ENCODE assay signal across 8 mouse cellular contexts in the genomic region with DNA sequence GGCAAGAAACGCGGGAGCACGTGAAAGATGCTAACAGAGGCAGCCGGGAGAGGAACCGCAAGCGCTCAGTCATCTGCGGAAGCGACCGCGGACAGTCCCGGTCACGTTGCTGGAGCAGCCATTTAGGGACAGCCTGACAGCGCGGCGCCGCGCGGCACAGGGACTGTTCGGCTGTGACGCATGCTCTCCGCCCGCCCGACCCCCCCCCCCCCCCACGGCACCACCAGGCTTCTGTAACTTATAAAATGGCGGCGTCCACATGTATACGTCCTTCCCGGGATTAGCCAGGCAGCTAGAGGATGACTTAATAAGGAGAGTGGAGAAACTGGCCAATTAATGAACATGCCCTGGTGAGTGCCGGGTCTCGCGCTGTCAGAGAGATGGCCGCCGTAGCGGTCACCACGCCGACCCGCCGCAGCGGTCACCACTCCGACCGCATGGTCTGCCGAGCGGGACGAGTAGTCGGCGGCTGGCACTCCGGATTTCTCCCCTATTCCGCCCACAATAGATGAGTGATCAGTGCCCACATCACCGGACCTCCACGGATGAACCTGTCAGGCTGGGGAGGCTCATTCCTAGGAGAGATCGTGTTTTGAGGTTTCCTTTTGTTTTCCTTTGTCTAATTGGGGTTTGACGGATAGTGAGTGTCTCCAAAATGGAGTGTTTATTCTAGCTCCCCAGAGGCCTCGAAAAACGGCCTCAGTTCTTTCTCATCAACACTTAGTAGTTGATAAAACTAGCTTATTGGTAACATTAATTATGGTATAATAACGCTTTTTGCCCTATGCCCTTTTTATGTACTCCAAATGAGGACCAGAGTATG.
DNase-seq lines count a peak whose midpoint lies in the region; ATAC-seq and TF ChIP-seq lines count a peak whose summit lies in the region.

No protein-coding gene starts in this region.

- H3K27ac ChIP-seq in hindbrain, embryonic 15.5 days (replicated peaks), result peak overlapping the region; percentile 96
- H3K27ac ChIP-seq in left cerebral cortex, adult 2 months, result peak overlapping the region; percentile 89
- H3K27ac ChIP-seq in macrophage, result peak overlapping the region; percentile 77

- peak; percentile 93 for ATAC-seq in activated CD4-positive, CD25-positive, alpha-beta regulatory T cell, adult 4 months
- peak; percentile 98 for ATAC-seq in hindbrain, embryonic 15.5 days (ENCODE audit: low FRiP score, low read depth)

- intact Hi-C loops in left cerebral cortex, adult 2 months (cut with DNase I), result loop anchor here (1.0 to 2.0 kb wide), 3 partner anchors 37 to 123 kb away; no protein-coding TSS in a partner anchor

- H3K79me2 ChIP-seq in macrophage (ENCODE audit: inconsistent target), result peaks cover 44% of the 10 kb centered on the region; the same call in 1 of the 2 replicates

- under 1% methylated on average over 50 of the region's 55 CpGs for WGBS in hindbrain, embryonic 15.5 days
- 0% methylated on average over 30 of the region's 55 CpGs for WGBS in macrophage (ENCODE audit: missing documents)

- peak overlapping the region; percentile 58 for H3K4me3 ChIP-seq in hindbrain, embryonic 15.5 days
- peak overlapping the region; percentile 75 for H3K4me3 ChIP-seq in left cerebral cortex, adult 2 months
- H3K4me3 ChIP-seq in macrophage (ENCODE audit: inconsistent target), result peak overlapping the region; percentile 60

- peak overlapping the region; percentile 57 for H3K4me2 ChIP-seq in hindbrain, embryonic 15.5 days

- H3K4me1 ChIP-seq in hindbrain, embryonic 15.5 days (replicated peaks), result peaks cover 19% of the 10 kb centered on the region

- H3K36me3 ChIP-seq in hindbrain, embryonic 15.5 days, result no peaks in the 10 kb centered on the region
- peaks cover 3% of the 10 kb centered on the region; the same call in 1 of the 2 replicates for H3K36me3 ChIP-seq in macrophage (ENCODE audit: inconsistent target)

- TF ChIP-seq CTCF in left cerebral cortex, adult 2 months (IDR thresholded peaks at IDR 0.05), result no peak

- DNase-seq in cerebellum, postnatal 4 days (ENCODE audit: low spot score in 2 of 2), result peak; percentile 20 to 79
- peak; percentile 40 for DNase-seq in gastrocnemius, adult 18-20 months (ENCODE audit: low spot score)
- peak; percentile 64 to 72 for DNase-seq in left cerebral cortex, adult 2 months (ENCODE audit: extremely low spot score in 1 of 2, low spot score in 2 of 2)
- DNase-seq in retina, postnatal 1 day, result peak; percentile 94
- DNase-seq in thymus, postnatal 36 days, result peak; percentile 55 to 78

- peak overlapping the region; percentile 72 for H3K9ac ChIP-seq in hindbrain, embryonic 15.5 days

- no peaks in the 10 kb centered on the region for H3K27me3 ChIP-seq in hindbrain, embryonic 15.5 days

- H3K9me3 ChIP-seq in hindbrain, embryonic 15.5 days, result no peaks in the 10 kb centered on the region

Comparison
In these comparisons a context has a peak if more than half of its experiments do, and no peak if none do; other contexts are left out.
1. Peak in every context shown above with its lines: DNase-seq, ATAC-seq, H3K4me3 ChIP-seq and H3K27ac ChIP-seq.
2. DNase-seq: peak in every context shown above with its lines; median percentile 94 in retina, postnatal 1 day; 68 in left cerebral cortex, adult 2 months; 66 in thymus, postnatal 36 days; 50 in cerebellum, postnatal 4 days; 40 in gastrocnemius, adult 18-20 months.